Mouse (Mus musculus): ENCODE measurements around the gene Prelid1. TPM values are rescaled to one million over a fixed set of nuclear protein-coding genes. Genes with fewer than 3 reads are reported as not detected.

Gene Prelid1
- 247 and 256 TPM in 2 replicates for polyA plus RNA-seq (2012; rRNA removed)

DNA sequence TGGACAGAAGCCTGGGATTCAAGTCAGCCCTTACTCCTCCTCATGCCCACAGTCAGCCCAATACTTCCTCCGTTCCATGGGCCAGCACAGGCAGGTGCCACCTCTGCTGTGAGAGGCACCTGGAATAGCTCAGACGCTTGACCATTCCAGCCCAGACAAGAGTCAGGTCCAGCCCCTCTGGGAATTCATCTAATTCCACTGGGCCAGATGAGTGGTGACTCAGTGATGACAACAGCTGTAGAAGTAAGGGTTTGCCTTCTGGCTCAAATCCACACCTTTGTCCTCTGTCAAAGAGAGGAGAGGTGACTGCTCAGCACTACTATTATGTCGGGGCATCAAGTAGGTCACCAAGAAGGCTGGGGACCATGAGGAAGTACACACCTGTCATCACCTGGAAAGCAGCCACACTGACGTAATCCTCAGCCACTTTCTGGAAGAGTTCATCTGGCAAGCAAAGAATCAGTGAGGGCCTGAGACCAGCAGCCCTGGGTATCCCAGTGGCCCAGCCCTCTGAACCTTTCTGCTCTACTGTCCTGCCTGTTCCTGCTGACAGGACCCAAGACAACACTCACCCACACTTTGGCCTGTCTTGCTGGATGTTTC, at the start of gene Prelid1:
Prelid1 (plus strand) TSS at position 570 of the 603 bp plus-strand sequence.

DNA sequence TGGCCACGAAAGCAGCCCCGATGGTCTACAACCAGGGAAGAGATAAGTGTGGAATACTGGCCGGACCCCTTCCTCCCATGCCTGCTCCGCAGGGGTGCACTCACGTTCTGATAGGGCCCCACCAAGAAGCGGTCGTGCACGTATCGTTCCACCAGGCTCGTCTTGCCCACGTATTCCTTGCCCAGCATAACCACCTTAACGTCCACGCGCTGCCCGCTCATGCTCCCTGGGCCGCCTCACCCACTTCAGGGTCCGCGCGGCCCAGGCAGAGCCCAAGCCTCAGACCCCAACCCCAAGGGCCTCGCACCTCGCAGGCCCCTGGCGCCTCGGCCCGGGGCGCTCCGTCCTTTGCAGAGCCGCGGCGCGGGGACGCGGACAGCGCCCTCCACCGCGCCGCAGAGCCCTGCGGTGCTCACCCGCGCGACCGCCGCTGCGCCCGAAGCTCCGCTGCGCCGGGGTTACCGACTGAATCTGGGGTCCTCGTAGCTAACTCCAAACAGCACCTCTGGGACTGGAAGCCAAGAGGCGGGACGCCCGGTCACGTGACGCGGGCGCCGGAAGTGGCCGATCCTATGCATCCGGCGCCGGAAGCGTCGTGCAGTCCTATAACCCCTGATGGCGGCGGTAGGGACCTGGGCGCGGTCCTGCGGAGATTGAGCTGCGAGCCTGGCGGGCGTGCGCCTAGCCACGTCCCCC, 1.3 kb downstream of the Prelid1 start, which contains the start of gene Rab24:
Rab24 (minus strand) TSS at position 513 of the 696 bp plus-strand sequence.

DNA sequence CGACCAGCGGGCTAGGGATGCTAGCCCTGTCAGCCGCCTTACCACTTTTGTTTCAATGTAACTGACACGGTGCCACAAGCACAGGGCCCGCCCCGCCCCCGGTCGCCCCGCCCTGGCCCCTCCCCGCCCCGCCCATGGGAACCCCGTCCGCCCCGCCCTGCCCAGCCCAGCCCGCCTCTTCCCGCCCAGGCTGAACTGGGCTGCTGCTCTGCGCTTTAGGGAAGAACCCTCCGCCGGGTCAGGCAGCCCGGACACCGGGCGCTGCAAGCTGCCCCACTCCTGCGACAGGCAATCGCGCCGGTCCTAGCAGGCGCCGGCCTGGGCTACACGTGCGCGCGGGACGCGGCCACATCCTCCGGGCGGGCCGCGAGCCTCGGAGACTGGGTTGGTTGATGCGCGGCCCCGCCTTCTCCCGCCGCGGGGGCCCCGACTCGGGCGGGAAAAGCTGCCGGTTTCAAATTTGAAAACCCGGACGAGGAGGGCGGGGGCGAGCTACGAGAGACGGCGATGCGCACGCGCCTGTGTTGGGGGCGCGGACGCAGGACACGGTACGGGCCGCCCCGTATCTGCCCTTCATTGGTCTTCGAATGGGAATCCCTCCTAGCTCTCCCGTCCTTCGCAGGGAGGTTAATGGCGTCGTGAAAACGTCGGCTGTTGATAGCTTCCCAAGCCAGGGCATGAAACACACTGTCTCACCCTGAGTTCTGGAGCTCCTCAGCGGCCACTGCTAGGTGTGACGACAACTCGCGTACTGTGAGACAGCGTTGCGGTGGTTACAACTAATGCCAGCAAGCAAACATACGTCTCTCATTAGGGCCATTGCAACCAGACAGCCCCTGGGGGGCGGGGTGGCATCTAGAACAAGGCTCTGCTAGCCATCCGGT, 9.6 kb downstream of the Prelid1 start, which contains the start of gene Mxd3:
Mxd3 (minus strand) TSS at position 141 of the 884 bp plus-strand sequence.

DNA sequence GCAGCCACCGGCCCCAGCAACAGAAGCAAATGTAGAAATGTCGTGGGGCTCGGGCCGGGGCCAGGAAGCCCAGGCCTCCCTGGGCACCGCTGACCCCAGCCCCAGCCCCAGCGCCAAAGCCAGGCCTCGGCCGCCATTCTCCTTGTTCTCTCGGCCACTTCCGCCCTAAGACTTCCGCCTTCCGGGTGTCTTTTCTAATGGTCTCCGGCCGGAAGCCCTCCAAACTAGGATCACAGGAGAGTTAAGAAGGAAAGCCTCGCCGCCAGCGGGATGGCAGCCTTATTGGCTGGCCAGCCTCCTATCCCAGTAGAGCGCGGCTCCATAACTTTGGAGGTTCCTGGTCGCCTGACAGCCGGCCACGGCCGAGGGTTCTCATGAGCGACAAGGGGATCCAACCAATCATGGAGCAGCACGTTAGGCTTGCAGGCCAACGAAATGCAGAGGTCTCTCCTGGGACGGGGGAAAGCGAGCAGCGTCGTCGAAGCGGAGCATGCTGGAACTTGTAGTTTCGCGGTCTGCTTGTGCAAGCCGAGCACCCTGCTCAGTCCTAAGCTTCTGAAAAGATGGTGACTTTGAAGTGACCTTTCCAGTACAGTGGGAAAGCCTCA, 42.3 kb downstream of the Prelid1 start, which contains the start of gene Lman2:
Lman2 (minus strand) TSS at position 331 of the 608 bp plus-strand sequence.

DNA sequence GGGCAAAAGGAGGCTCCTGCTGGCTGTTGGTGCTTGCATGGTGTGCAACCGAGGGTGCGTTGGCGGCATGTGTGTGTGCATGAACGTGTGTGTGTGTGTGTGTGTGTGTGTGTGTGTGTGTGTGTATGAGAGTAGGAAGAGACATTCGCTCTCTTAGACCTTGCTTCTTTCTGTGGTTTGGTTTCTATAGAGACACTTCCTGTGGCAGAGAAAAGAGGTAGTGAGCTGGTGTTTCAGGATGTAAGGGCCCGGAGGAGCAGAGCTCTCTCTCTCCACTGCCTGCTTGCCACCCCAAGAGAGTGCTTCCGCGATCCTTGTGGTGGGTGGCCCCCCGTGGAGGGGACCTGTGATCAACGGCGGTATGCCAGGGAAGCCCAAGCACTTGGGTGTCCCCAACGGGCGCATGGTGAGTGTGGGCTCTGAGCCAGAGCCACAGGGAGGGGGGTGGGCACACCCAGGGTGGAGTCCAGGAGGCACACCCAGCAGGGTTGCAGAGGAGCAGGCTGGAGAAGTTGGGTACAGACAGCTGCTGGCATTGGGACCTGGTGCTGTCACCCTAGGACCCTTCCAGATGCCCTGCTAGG, 49.3 kb downstream of the Prelid1 start, which contains the start of gene Rgs14:
Rgs14 (plus strand) TSS at position 202 of the 584 bp plus-strand sequence.

Other genes with a start within 250 kb of the Prelid1 start
- gene Uimc1, start 220.2 kb upstream of the Prelid1 start, polyA plus RNA-seq (2012; rRNA removed), result 26.5 and 29.3 TPM in 2 replicates
- 40.6 and 43.6 TPM in 2 replicates for gene Zfp346, start 215.2 kb upstream of the Prelid1 start, polyA plus RNA-seq (2012; rRNA removed)
- gene Gm17617, start 187.0 kb upstream of the Prelid1 start, polyA plus RNA-seq (2012; rRNA removed), result not detected in 2 replicates
- 1.8 and 7.1 TPM in 2 replicates for gene Fgfr4, start 167.9 kb upstream of the Prelid1 start, polyA plus RNA-seq (2012; rRNA removed)
- 43.6 and 45.2 TPM in 2 replicates for gene Nsd1, start 110.7 kb upstream of the Prelid1 start, polyA plus RNA-seq (2012; rRNA removed)
- 155 and 158 TPM in 2 replicates for gene Rab24, start 1.4 kb downstream of the Prelid1 start, polyA plus RNA-seq (2012; rRNA removed)
- 34.6 and 41.2 TPM in 2 replicates for gene Mxd3, start 9.3 kb downstream of the Prelid1 start, polyA plus RNA-seq (2012; rRNA removed)
- 54.3 and 59.6 TPM in 2 replicates for gene Lman2, start 42.3 kb downstream of the Prelid1 start, polyA plus RNA-seq (2012; rRNA removed)
- 0.79 and 0.98 TPM in 2 replicates for gene Rgs14, start 49.2 kb downstream of the Prelid1 start, polyA plus RNA-seq (2012; rRNA removed)
- gene Slc34a1, start 77.7 kb downstream of the Prelid1 start, polyA plus RNA-seq (2012; rRNA removed), result 0.06 and 0.07 TPM in 2 replicates
- gene Pfn3, start 94.7 kb downstream of the Prelid1 start, polyA plus RNA-seq (2012; rRNA removed), result 0.43 and 0.44 TPM in 2 replicates
- 0.07 and 0.23 TPM in 2 replicates for gene F12, start 106.3 kb downstream of the Prelid1 start, polyA plus RNA-seq (2012; rRNA removed)
- 84.0 and 87.2 TPM in 2 replicates for gene Grk6, start 124.6 kb downstream of the Prelid1 start, polyA plus RNA-seq (2012; rRNA removed)
- gene Prr7, start 143.8 kb downstream of the Prelid1 start, polyA plus RNA-seq (2012; rRNA removed), result 55.8 and 56.1 TPM in 2 replicates
- gene Dbn1, start 167.6 kb downstream of the Prelid1 start, polyA plus RNA-seq (2012; rRNA removed), result 719 and 813 TPM in 2 replicates
- 99.9 and 135 TPM in 2 replicates for gene Pdlim7, start 193.2 kb downstream of the Prelid1 start, polyA plus RNA-seq (2012; rRNA removed)
- gene Dok3, start 208.8 kb downstream of the Prelid1 start, polyA plus RNA-seq (2012; rRNA removed), result 16.3 and 17.4 TPM in 2 replicates
- 106 and 112 TPM in 2 replicates for gene Ddx41, start 216.2 kb downstream of the Prelid1 start, polyA plus RNA-seq (2012; rRNA removed)

All from central nervous system, embryonic 14 days (tissue).